Mouse (Mus musculus) left cerebral cortex, adult 11 months (tissue): ENCODE measurements around the gene Ifitm5.

Source experiments
- DNase-seq: peaks from one replicate; pipeline ENCODE4 v3.0.0; 2022; ENCODE audit warnings: low spot score

Gene Ifitm5

GRCm38 (mm10) chr7:140902036-140902875, 47.8 kb downstream of the Ifitm5 start:
- DNase-seq, result no peak

- DNase-seq, result no peak
Measured at GRCm38 (mm10) chr7:140900220-140900619, 49.9 kb downstream of the Ifitm5 start, which contains the start of gene Cox8b. Cox8b (minus strand) TSS chr7:140900446.

GRCm38 (mm10) chr7:140899121-140899520, 51.0 kb downstream of the Ifitm5 start:
- DNase-seq, result no peak
